In the genomic region with DNA sequence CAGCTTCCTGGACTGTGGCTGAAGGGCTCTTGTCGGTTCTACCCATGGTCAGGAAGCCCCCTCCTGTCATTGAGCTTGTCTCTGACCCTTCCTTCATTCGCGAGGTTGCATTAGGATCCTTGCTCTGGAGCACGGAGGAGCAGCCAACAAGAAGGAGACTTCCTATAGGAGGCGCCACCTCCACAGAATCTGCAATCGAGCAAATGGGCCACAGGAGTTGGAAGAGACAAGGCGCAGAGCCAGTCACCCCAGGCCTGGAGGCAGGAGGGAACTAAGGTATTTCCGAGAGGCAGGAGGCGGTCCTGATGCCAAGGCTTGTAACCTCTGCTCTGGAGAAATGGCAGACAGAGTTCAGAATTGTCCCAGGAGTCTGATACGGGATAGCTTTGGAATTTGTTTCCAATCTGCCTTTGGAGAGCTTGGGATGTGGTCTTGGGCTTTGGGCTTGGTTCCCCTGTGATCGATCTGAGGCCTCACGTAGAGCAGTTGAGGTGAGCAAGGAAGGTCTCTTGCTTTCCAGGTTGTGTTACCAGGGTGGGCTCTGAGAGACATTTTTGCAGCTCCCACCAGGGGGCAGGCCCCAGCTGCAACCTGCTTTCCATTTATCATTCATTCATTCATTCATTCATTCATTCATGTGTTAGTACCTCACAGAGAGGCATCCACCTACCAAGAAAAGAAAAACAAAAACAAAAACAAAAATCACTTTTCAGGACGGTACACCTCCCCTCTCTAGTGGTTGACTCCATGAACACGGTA, we compare ENCODE assay signal across 9 mouse cellular contexts. TPM values are rescaled to one million over a fixed set of nuclear protein-coding genes. Genes with fewer than 3 reads are reported as not detected.
DNase-seq lines count a peak whose midpoint lies in the region; ATAC-seq lines count a peak whose summit lies in the region.
"Had no signal": no experiment of that assay in that cellular context is flagged by ENCODE, and none has a peak within 500 bp of the region (broad histone marks: within the 10 kb centered on the region; RNA-seq: fewer than 3 reads in every experiment).

No protein-coding gene starts in this region.

- DNase-seq in adrenal gland, postnatal 14 days, result peak; percentile 37
- no peak for DNase-seq in adrenal gland, adult 8-10 months
- peak; percentile 49 for DNase-seq in limb, embryonic 11.5 days (ENCODE audit: low spot score)
- DNase-seq in limb, embryonic 10.5 days (ENCODE audit: low spot score), result no peak
- peak; percentile 69 for DNase-seq in cerebellum, adult 9-10 months
- DNase-seq in retina, postnatal 1 day, result peak; percentile 76
- DNase-seq in spleen, postnatal 36 days (ENCODE audit: low spot score in 2 of 2), result no peak

- no peak overlapping the region for H3K9ac ChIP-seq in limb, embryonic 11.5 days (ENCODE audit: low read length)

- no peaks in the 10 kb centered on the region for H3K9me3 ChIP-seq in limb, embryonic 11.5 days (ENCODE audit: control insufficient read depth, low read length)
- no peaks in the 10 kb centered on the region for H3K9me3 ChIP-seq in limb, embryonic 10.5 days (replicated peaks)

- 51% methylated on average over 14 of the region's 14 CpGs for WGBS in limb, embryonic 11.5 days
- WGBS in limb, embryonic 10.5 days, result 55% methylated on average over 14 of the region's 14 CpGs

- no peak overlapping the region for H3K4me2 ChIP-seq in limb, embryonic 11.5 days (ENCODE audit: low read depth, severe bottlenecking)

- ATAC-seq in limb, embryonic 11.5 days (ENCODE audit: insufficient number of reproducible peaks, low FRiP score, low TSS enrichment, low read depth), result no peak
- no peak for ATAC-seq in erythroid progenitor cell, adult 5-6 weeks (replicated peaks; ENCODE audit: low FRiP score, poor library complexity, severe bottlenecking)
- ATAC-seq: midbrain, embryonic 16.5 days had no signal

- H3K36me3 ChIP-seq in limb, embryonic 11.5 days (ENCODE audit: control insufficient read depth, insufficient read depth, low read length), result no peaks in the 10 kb centered on the region
- no peaks in the 10 kb centered on the region for H3K36me3 ChIP-seq in limb, embryonic 10.5 days

- H3K27me3 ChIP-seq in limb, embryonic 11.5 days (ENCODE audit: control insufficient read depth, insufficient read depth, low read length), result peaks cover 38% of the 10 kb centered on the region
- H3K27me3 ChIP-seq in limb, embryonic 10.5 days (ENCODE audit: low read depth, poor library complexity, severe bottlenecking), result peaks cover 64% of the 10 kb centered on the region

- H3K4me1 ChIP-seq in limb, embryonic 11.5 days (ENCODE audit: control insufficient read depth, insufficient read depth, low read length), result 0 out of 2 replicates have a peak, but pooled peaks cover 5% of the 10 kb centered on the region
- H3K4me1 ChIP-seq in limb, embryonic 10.5 days, result peaks cover 15% of the 10 kb centered on the region

- no peak overlapping the region for H3K27ac ChIP-seq in limb, embryonic 11.5 days (replicated peaks; ENCODE audit: low read depth, low read length)
- no peak overlapping the region for H3K27ac ChIP-seq in limb, embryonic 10.5 days

- no peak overlapping the region for H3K4me3 ChIP-seq in limb, embryonic 11.5 days (ENCODE audit: low read depth, low read length)
- no peak overlapping the region for H3K4me3 ChIP-seq in limb, embryonic 10.5 days

RNA-seq across cellular contexts. Expression of a gene that starts 1.5 kb away (rescaled TPM):
- total RNA-seq in adrenal gland, postnatal 14 days (2021), result 3.3 and 3.8 TPM in 2 replicates
- 10 to 100 TPM in 2 of 4 experiments, 1 to 10 TPM in 2; 4.7 to 20.6 (median 10.4) TPM for total RNA-seq in adrenal gland, adult 8-10 months (2022)
- 10.7 and 12.2 TPM in 2 replicates for polyA plus RNA-seq in limb, embryonic 11.5 days (2014; fragmentation: Nextera tagmentation; extraction: Ambion mirVana)
- 9.5 and 13.4 TPM in 2 replicates for polyA plus RNA-seq in limb, embryonic 10.5 days (2016; fragmentation: Nextera tagmentation; extraction: Ambion mirVana)
- total RNA-seq in erythroid progenitor cell, adult 5-6 weeks (2015; ENCODE audit: low replicate concordance), result 0.36 and 0.42 TPM in 2 replicates
- total RNA-seq in erythroid progenitor cell, adult 5-6 weeks (2017; ENCODE audit: low replicate concordance), result 0.23 and 0.51 TPM in 2 replicates

RNA-seq across cellular contexts. Expression of a gene that starts 59.1 kb away (rescaled TPM):
- 2.1 and 2.5 TPM in 2 replicates for total RNA-seq in adrenal gland, postnatal 14 days (2021)
- 1 to 10 TPM; 3.2 to 7.0 (median 4.9) TPM for total RNA-seq in adrenal gland, adult 8-10 months (2022)
- polyA plus RNA-seq in limb, embryonic 11.5 days (2014; fragmentation: Nextera tagmentation; extraction: Ambion mirVana), result 2.0 and 2.3 TPM in 2 replicates
- 2.0 and 2.2 TPM in 2 replicates for polyA plus RNA-seq in limb, embryonic 10.5 days (2016; fragmentation: Nextera tagmentation; extraction: Ambion mirVana)
- total RNA-seq in erythroid progenitor cell, adult 5-6 weeks (2015; ENCODE audit: low replicate concordance), result 10.8 and 34.8 TPM in 2 replicates
- total RNA-seq in erythroid progenitor cell, adult 5-6 weeks (2017; ENCODE audit: low replicate concordance), result 11.3 and 16.3 TPM in 2 replicates

RNA-seq across cellular contexts. Expression of a gene that starts 59.1 kb away (rescaled TPM):
- total RNA-seq in adrenal gland, postnatal 14 days (2021), result 0.90 TPM in 1 of 2 replicates, not detected in the other
- total RNA-seq in adrenal gland, adult 8-10 months (2022), result under 1 TPM; 0.12 to 0.35 (median 0.21) TPM
- polyA plus RNA-seq in limb, embryonic 11.5 days (2014; fragmentation: Nextera tagmentation; extraction: Ambion mirVana), result 0.85 and 0.91 TPM in 2 replicates
- 0.82 and 1.1 TPM in 2 replicates for polyA plus RNA-seq in limb, embryonic 10.5 days (2016; fragmentation: Nextera tagmentation; extraction: Ambion mirVana)
- total RNA-seq in erythroid progenitor cell, adult 5-6 weeks (2015; ENCODE audit: low replicate concordance), result 5.8 and 30.2 TPM in 2 replicates
- 1.3 and 4.7 TPM in 2 replicates for total RNA-seq in erythroid progenitor cell, adult 5-6 weeks (2017; ENCODE audit: low replicate concordance)

Comparison
In these comparisons a context has a peak if more than half of its experiments do, and no peak if none do; other contexts are left out.
1. DNase-seq: peak in adrenal gland, postnatal 14 days (single experiment), limb, embryonic 11.5 days (single experiment), cerebellum, adult 9-10 months (single experiment) and retina, postnatal 1 day (single experiment); none in adrenal gland, adult 8-10 months (single experiment), limb, embryonic 10.5 days (single experiment) and spleen, postnatal 36 days (0 of 2).